Mouse (Mus musculus): ENCODE data around the gene Dync2h1. TPM values are rescaled to one million over a fixed set of nuclear protein-coding genes. Genes with fewer than 3 reads are reported as not detected.
A peak's percentile ranks its signal among the peaks of the same experiment; 100 is the strongest.
"Not testable (repeated sequence)": the region's sequence is repeated elsewhere in the genome, so short reads cannot be mapped to it uniquely, and the experiment has no call there.

The Dync2h1 gene
- 46.3 and 51.3 TPM in 2 replicates for total RNA-seq (2014; fragmentation: Nextera tagmentation)
- 14.6 and 17.0 TPM in 2 replicates for total RNA-seq (2017)
- 0.41 and 0.42 TPM in 2 replicates for polyA plus RNA-seq (2012)

GRCm38 (mm10) chr9:7184172-7184896 lies at the start of gene Dync2h1, which contains the start of gene Dcun1d5:
Gene Dync2h1, minus strand, starts transcription at chr9:7184446.
Gene Dcun1d5, plus strand, starts transcription at chr9:7184520.
- peaks cover 27% of the 10 kb centered on the region for H3K36me3 ChIP-seq (replicated peaks)
- ATAC-seq (ENCODE audit: extremely low read depth, insufficient number of reproducible peaks, low FRiP score, poor library complexity, severe bottlenecking), result peak; percentile 91
- peak within 1 kb of the TSS; percentile 81 for H3K4me3 ChIP-seq (ENCODE audit: low read depth, low read length)
- H3K4me1 ChIP-seq (ENCODE audit: insufficient read depth, low read depth, low read length), result peaks cover 18% of the 10 kb centered on the region
- peak; percentile 73 for DNase-seq (ENCODE audit: low spot score)
- TF ChIP-seq GATA2 (IDR thresholded peaks at IDR 0.05; ENCODE audit: borderline replicate concordance, low read depth, low read length), result no peak
- TF ChIP-seq GATA1 (IDR thresholded peaks at IDR 0.05; ENCODE audit: borderline replicate concordance, low read length), result no peak
- no peak for TF ChIP-seq TAL1 (conservative IDR thresholded peaks at IDR 0.05; ENCODE audit: low read depth, low read length)
- no peak for TF ChIP-seq CTCF (IDR thresholded peaks at IDR 0.05; ENCODE audit: low read depth, low read length)
- no peak for TF ChIP-seq POLR2AphosphoS5 (IDR thresholded peaks at IDR 0.05; ENCODE audit: insufficient replicate concordance, low read depth, low read length)
- no peaks in the 10 kb centered on the region for H3K27me3 ChIP-seq (ENCODE audit: insufficient read depth, low read length)
- H3K9me3 ChIP-seq (replicated peaks), result no peaks in the 10 kb centered on the region

- ATAC-seq (ENCODE audit: extremely low read depth, insufficient number of reproducible peaks, low FRiP score, poor library complexity, severe bottlenecking) (no peak), DNase-seq (ENCODE audit: low spot score) (no peak)
- Histone ChIP-seq H3K4me1 (ENCODE audit: insufficient read depth, low read depth, low read length) (no peaks in the 10 kb centered on the region), H3K36me3 (replicated peaks) (peaks cover 32% of the 10 kb centered on the region), H3K9me3 (replicated peaks) (no peaks in the 10 kb centered on the region), H3K27me3 (ENCODE audit: insufficient read depth, low read length) (no peaks in the 10 kb centered on the region), H3K4me3 (ENCODE audit: low read depth, low read length) (no peak overlapping the region)
- TF ChIP-seq TAL1 (conservative IDR thresholded peaks at IDR 0.05; ENCODE audit: low read depth, low read length) (no peak), POLR2AphosphoS5 (IDR thresholded peaks at IDR 0.05; ENCODE audit: insufficient replicate concordance, low read depth, low read length) (no peak), CTCF (IDR thresholded peaks at IDR 0.05; ENCODE audit: low read depth, low read length) (no peak)
These were observed 37.2 kb upstream of the Dync2h1 start for GRCm38 (mm10) chr9:7221460-7221859.

GRCm38 (mm10) chr9:7221024-7221423 lies 36.8 kb upstream of the Dync2h1 start:
- no peaks in the 10 kb centered on the region for H3K4me1 ChIP-seq (ENCODE audit: insufficient read depth, low read depth, low read length)
- DNase-seq (ENCODE audit: low spot score), result no peak
- H3K9me3 ChIP-seq (replicated peaks), result no peaks in the 10 kb centered on the region

DNA sequence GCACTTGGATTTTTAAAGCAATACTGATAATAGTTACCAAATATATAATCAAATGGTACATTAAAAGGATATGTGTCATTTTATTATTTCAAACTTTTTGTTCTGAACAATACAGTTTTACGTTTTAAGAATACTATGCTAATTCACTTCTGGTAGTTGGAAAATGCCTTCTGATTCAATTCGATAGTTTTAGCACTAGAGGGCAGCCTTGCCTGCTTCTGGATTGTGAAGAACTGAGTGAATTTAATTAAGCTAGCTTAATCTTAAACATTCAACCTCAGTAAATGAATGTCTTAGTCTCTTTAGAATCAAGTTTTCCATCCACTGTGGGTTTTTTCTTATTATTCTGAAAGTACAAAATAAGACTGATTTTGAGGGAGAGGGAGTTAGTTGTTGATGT lies 32.0 kb upstream of the Dync2h1 start:
- DNase-seq (ENCODE audit: low spot score) (no peak), ATAC-seq (ENCODE audit: extremely low read depth, insufficient number of reproducible peaks, low FRiP score, poor library complexity, severe bottlenecking) (no peak; the same call in 1 of the 2 replicates)
- Histone ChIP-seq H3K4me1 (ENCODE audit: insufficient read depth, low read depth, low read length) (no peaks in the 10 kb centered on the region), H3K27me3 (ENCODE audit: insufficient read depth, low read length) (no peaks in the 10 kb centered on the region), H3K4me3 (ENCODE audit: low read depth, low read length) (no peak overlapping the region), H3K9me3 (replicated peaks) (no peaks in the 10 kb centered on the region), H3K36me3 (replicated peaks) (peaks cover 36% of the 10 kb centered on the region)
- no peak for TF ChIP-seq CTCF (IDR thresholded peaks at IDR 0.05; ENCODE audit: low read depth, low read length)
- no peak for TF ChIP-seq GATA2 (IDR thresholded peaks at IDR 0.05; ENCODE audit: borderline replicate concordance, low read depth, low read length)
- no peak for TF ChIP-seq TAL1 (conservative IDR thresholded peaks at IDR 0.05; ENCODE audit: low read depth, low read length)
- TF ChIP-seq POLR2AphosphoS5 (IDR thresholded peaks at IDR 0.05; ENCODE audit: insufficient replicate concordance, low read depth, low read length), result no peak
- TF ChIP-seq GATA1 (IDR thresholded peaks at IDR 0.05; ENCODE audit: borderline replicate concordance, low read length), result no peak

More at GRCm38 (mm10) chr9:7221024-7221423, 36.8 kb upstream of the Dync2h1 start:
- ATAC-seq (ENCODE audit: extremely low read depth, insufficient number of reproducible peaks, low FRiP score, poor library complexity, severe bottlenecking), result no peak
- TF ChIP-seq CTCF (IDR thresholded peaks at IDR 0.05; ENCODE audit: low read depth, low read length), result no peak
- no peak for TF ChIP-seq GATA1 (IDR thresholded peaks at IDR 0.05; ENCODE audit: borderline replicate concordance, low read length)
- no peak for TF ChIP-seq GATA2 (IDR thresholded peaks at IDR 0.05; ENCODE audit: borderline replicate concordance, low read depth, low read length)
- TF ChIP-seq TAL1 (conservative IDR thresholded peaks at IDR 0.05; ENCODE audit: low read depth, low read length), result no peak
- no peak for TF ChIP-seq POLR2AphosphoS5 (IDR thresholded peaks at IDR 0.05; ENCODE audit: insufficient replicate concordance, low read depth, low read length)
- H3K36me3 ChIP-seq (replicated peaks), result peaks cover 32% of the 10 kb centered on the region
- H3K27me3 ChIP-seq (ENCODE audit: insufficient read depth, low read length), result no peaks in the 10 kb centered on the region
- H3K4me3 ChIP-seq (ENCODE audit: low read depth, low read length), result no peak overlapping the region

- H3K27me3 ChIP-seq (ENCODE audit: insufficient read depth, low read length); DNase-seq (ENCODE audit: low spot score); ATAC-seq (ENCODE audit: extremely low read depth, insufficient number of reproducible peaks, low FRiP score, poor library complexity, severe bottlenecking); H3K9me3 ChIP-seq (replicated peaks); H3K4me1 ChIP-seq (ENCODE audit: insufficient read depth, low read depth, low read length); H3K4me3 ChIP-seq (ENCODE audit: low read depth, low read length): not testable (repeated sequence)
- H3K36me3 ChIP-seq (replicated peaks), result peaks cover 15% of the 10 kb centered on the region
These were observed 6.4 kb upstream of the Dync2h1 start for GRCm38 (mm10) chr9:7190694-7191093.

DNA sequence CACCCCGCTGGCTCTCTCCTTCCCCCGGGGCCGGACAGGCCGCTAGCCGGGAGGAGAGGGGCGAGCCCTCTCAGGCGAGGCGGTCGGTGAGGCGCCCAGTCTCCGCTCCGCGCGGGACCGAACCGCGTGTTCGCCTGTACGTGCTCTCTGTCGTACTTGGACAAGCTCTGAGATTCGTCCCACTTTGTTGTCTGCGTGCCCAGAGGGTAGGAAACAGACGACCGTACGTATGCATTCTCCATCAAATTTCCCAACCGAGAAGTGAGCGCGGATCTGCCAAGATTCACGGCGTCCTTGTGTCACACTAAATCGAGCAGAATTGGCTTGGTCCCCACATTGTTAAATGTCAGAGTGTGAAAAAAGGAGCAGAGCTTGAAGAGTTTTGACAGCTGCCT lies 648 bp upstream of the Dync2h1 start:
- DNase-seq (ENCODE audit: low spot score) (no peak), ATAC-seq (ENCODE audit: extremely low read depth, insufficient number of reproducible peaks, low FRiP score, poor library complexity, severe bottlenecking) (no peak)
- Histone ChIP-seq H3K27me3 (ENCODE audit: insufficient read depth, low read length) (no peaks in the 10 kb centered on the region), H3K4me3 (ENCODE audit: low read depth, low read length) (peak overlapping the region; percentile 81), H3K9me3 (replicated peaks) (no peaks in the 10 kb centered on the region), H3K4me1 (ENCODE audit: insufficient read depth, low read depth, low read length) (peaks cover 18% of the 10 kb centered on the region), H3K36me3 (replicated peaks) (peaks cover 25% of the 10 kb centered on the region)
- TF ChIP-seq TAL1 (conservative IDR thresholded peaks at IDR 0.05; ENCODE audit: low read depth, low read length) (no peak), POLR2AphosphoS5 (IDR thresholded peaks at IDR 0.05; ENCODE audit: insufficient replicate concordance, low read depth, low read length) (no peak), CTCF (IDR thresholded peaks at IDR 0.05; ENCODE audit: low read depth, low read length) (no peak), GATA2 (IDR thresholded peaks at IDR 0.05; ENCODE audit: borderline replicate concordance, low read depth, low read length) (no peak)
